Mouse (Mus musculus) G1E (cell line): Measurements from ENCODE around the gene Kctd11.

ENCODE experiments used
- CTCF ChIP-seq: IDR thresholded peaks from 2 replicates; pipeline ENCODE4 v1.5.1; 2012; ENCODE audit warnings: low read depth, low read length, inconsistent platforms, mixed read lengths
- POLR2AphosphoS5 ChIP-seq: IDR thresholded peaks from 2 replicates; pipeline ENCODE4 v1.6.1; 2012; ENCODE audit warnings: low read depth, low read length, inconsistent platforms; ENCODE audit not compliant: insufficient replicate concordance

GRCm38 (mm10) chr11:69876186-69876585, 5.0 kb downstream of the Kctd11 start:
- TF ChIP-seq CTCF (no peak), POLR2AphosphoS5 (no peak)
